Mouse (Mus musculus) central nervous system, embryonic 14 days (tissue): Measurements from ENCODE around the gene Fez2. TPM values are rescaled to one million over a fixed set of nuclear protein-coding genes. Genes with fewer than 3 reads are reported as not detected.

ENCODE experiments used
- polyA plus RNA-seq: library from polyadenylated mRNA; depleted of rRNA; stranded (reverse); fragments of >200 nt; gene quantifications from 2 replicates; pipeline ENCODE4 v1.2.3, GENCODE M21; 2012; rRNA removed

Fez2 gene
- polyA plus RNA-seq: 34.6 and 38.2 TPM in 2 replicates

DNA sequence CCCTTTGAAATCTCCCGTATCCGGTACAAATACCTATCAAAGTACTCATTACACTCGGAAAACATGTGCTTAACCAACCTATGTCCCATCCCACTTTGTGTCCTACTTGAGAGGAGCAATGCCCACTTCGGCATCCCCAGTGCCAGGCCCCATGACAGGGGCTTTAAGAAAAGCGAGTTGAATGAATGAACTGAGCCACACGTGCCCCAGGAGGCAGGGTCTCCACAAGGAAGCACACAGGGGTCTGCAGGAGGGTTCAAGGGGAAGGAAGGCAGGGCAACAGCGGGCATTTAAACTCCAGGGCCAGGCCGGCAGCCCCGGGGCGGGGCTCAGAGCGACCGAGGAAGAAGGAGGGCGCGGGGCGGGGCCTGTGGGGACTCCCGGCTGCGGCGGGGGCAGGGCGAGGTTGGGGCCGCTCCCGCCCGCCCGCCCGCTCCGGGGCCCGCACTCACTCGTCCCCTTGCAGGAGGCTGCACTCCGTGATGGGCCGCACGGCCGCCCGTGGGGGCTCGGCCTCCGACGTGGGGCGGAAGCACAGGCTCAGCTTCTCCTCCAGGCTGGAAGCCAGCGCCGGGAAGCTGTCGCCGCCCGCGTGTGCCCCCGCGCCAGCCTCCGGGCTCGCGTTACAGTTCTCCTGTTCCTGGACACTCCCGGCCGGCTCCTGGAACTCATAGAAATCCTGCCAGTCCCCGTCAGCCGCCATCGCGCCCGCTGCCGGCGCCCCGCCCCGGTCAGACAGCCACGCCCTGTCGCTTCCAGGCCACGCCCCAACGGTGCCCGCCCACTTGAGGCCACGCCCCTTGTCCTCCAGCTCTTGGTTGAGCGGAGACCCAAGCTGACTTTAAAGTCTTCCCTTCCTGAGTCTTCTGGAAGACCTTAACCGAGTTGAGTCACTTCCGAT lies at the start of gene Fez2:
Gene Fez2, minus strand, starts transcription at position 772 of the 901 bp plus-strand sequence.

Other genes with a start within 250 kb of the Fez2 start
- 24.3 and 27.3 TPM in 2 replicates for gene Crim1, start 217.9 kb downstream of the Fez2 start, polyA plus RNA-seq
- 10.1 and 11.6 TPM in 2 replicates for gene Vit, start 89.9 kb upstream of the Fez2 start, polyA plus RNA-seq